ENCODE assay signal across 10 mouse cellular contexts in genomic region chr11:99162972-99163686, GRCm38 (mm10). TPM values are rescaled to one million over a fixed set of nuclear protein-coding genes. Genes with fewer than 3 reads are reported as not detected.
A peak's percentile ranks its signal among the peaks of the same experiment; 100 is the strongest.
DNase-seq lines count a peak whose midpoint lies in the region; ATAC-seq lines count a peak whose summit lies in the region.
"Had no signal": no experiment of that assay in that cellular context is flagged by ENCODE, and none has a peak within 500 bp of the region (broad histone marks: within the 10 kb centered on the region; RNA-seq: fewer than 3 reads in every experiment).

No protein-coding gene starts in this region.

- H3K4me1 ChIP-seq in midbrain, embryonic 13.5 days (replicated peaks), result no peaks in the 10 kb centered on the region
- H3K4me1 ChIP-seq in forebrain, embryonic 14.5 days (ENCODE audit: control insufficient read depth, insufficient read depth, low read length), result no peaks in the 10 kb centered on the region

- H3K9me3 ChIP-seq in midbrain, embryonic 13.5 days, result no peaks in the 10 kb centered on the region
- H3K9me3 ChIP-seq in forebrain, embryonic 14.5 days (replicated peaks; ENCODE audit: control insufficient read depth, low read length), result no peaks in the 10 kb centered on the region

- H3K9ac ChIP-seq in midbrain, embryonic 13.5 days (replicated peaks), result no peak overlapping the region
- no peak overlapping the region for H3K9ac ChIP-seq in forebrain, embryonic 14.5 days (ENCODE audit: low read length)

- H3K4me3 ChIP-seq in midbrain, embryonic 13.5 days (replicated peaks), result no peak overlapping the region
- no peak overlapping the region for H3K4me3 ChIP-seq in forebrain, embryonic 14.5 days (ENCODE audit: low read depth, low read length)

- WGBS in midbrain, embryonic 13.5 days, result 76% methylated on average over 10 of the region's 10 CpGs
- WGBS in forebrain, embryonic 14.5 days, result 80% methylated on average over 10 of the region's 10 CpGs

- H3K27me3 ChIP-seq in midbrain, embryonic 13.5 days, result no peaks in the 10 kb centered on the region
- H3K27me3 ChIP-seq in forebrain, embryonic 14.5 days (replicated peaks; ENCODE audit: control insufficient read depth, insufficient read depth, low read length), result no peaks in the 10 kb centered on the region

- no peak overlapping the region for H3K27ac ChIP-seq in midbrain, embryonic 13.5 days
- no peak overlapping the region for H3K27ac ChIP-seq in forebrain, embryonic 14.5 days (ENCODE audit: low read depth, low read length)

- DNase-seq in adrenal gland, postnatal 14 days, result peak; percentile 49
- DNase-seq in adrenal gland, adult 18-20 months (ENCODE audit: low spot score in 2 of 2), result no peak
- DNase-seq in ES-CJ7 (ENCODE audit: low read depth, low spot score), result peak; percentile 38
- peak; percentile 72 for DNase-seq in lung, postnatal 25 days (ENCODE audit: low spot score)
- peak; percentile 77 to 89 for DNase-seq in thymus, adult 18-20 months
- no peak for DNase-seq in forebrain, embryonic 14.5 days (ENCODE audit: low spot score)
- no peak for DNase-seq in kidney, adult 9 months
- DNase-seq: kidney, adult 8-10 months had no signal

- no peak overlapping the region for H3K4me2 ChIP-seq in midbrain, embryonic 13.5 days (replicated peaks)
- no peak overlapping the region for H3K4me2 ChIP-seq in forebrain, embryonic 14.5 days (ENCODE audit: low read length)

- no peak for ATAC-seq in midbrain, embryonic 13.5 days
- no peak for ATAC-seq in forebrain, embryonic 14.5 days

- H3K36me3 ChIP-seq in midbrain, embryonic 13.5 days, result no peaks in the 10 kb centered on the region
- H3K36me3 ChIP-seq in forebrain, embryonic 14.5 days (ENCODE audit: control insufficient read depth, insufficient read depth, low read length), result no peaks in the 10 kb centered on the region

RNA-seq across cellular contexts. Expression of gene Ccr7, which starts 8.3 kb away (rescaled TPM):
- total RNA-seq in adrenal gland, postnatal 14 days (2021), result 0.48 and 10.5 TPM in 2 replicates
- total RNA-seq in adrenal gland, adult 18-20 months (2021), result under 1 TPM in 1 of 2 experiments, not detected in 1; 0.38 TPM
- polyA plus RNA-seq in midbrain, embryonic 13.5 days (2015; fragmentation: Nextera tagmentation; extraction: Ambion mirVana), result not detected in 2 replicates
- not detected in 2 replicates for polyA plus RNA-seq in forebrain, embryonic 14.5 days (2014; fragmentation: Nextera tagmentation; extraction: Ambion mirVana)
- total RNA-seq: left cerebral cortex, postnatal 10 days had no signal

Comparison
In these comparisons a context has a peak if more than half of its experiments do, and no peak if none do; other contexts are left out.
1. DNase-seq: peak in adrenal gland, postnatal 14 days (single experiment), ES-CJ7 (single experiment), lung, postnatal 25 days (single experiment) and thymus, adult 18-20 months (2 of 2); none in adrenal gland, adult 18-20 months (0 of 2), forebrain, embryonic 14.5 days (single experiment) and kidney, adult 9 months (single experiment).